Mouse (Mus musculus) central nervous system, embryonic 11.5 days (tissue): ENCODE measurements around the gene Mogat2. TPM values are rescaled to one million over a fixed set of nuclear protein-coding genes. Genes with fewer than 3 reads are reported as not detected.

Experiments used
- polyA plus RNA-seq: library from polyadenylated mRNA; depleted of rRNA; stranded (reverse); fragments of >200 nt; gene quantifications from 2 replicates; pipeline ENCODE4 v1.2.3, GENCODE M21; 2012; rRNA removed

Mogat2 gene
- 3.7 and 5.2 TPM in 2 replicates for polyA plus RNA-seq

GRCm38 (mm10) chr7:99238417-99238816 is at the start of gene Mogat2:
Gene Mogat2, minus strand, starts transcription at chr7:99238619.

GRCm38 (mm10) chr7:99267251-99267896 is 29.0 kb upstream of the Mogat2 start, which contains the start of gene Map6:
Gene Map6, plus strand, starts transcription at chr7:99267447.

GRCm38 (mm10) chr7:99182432-99183172 is 55.8 kb downstream of the Mogat2 start, which contains the start of gene Dgat2:
Gene Dgat2, minus strand, starts transcription at chr7:99182719.

Other genes with a start within 250 kb of the Mogat2 start
- 8.5 and 9.6 TPM in 2 replicates for gene Uvrag, start 97.5 kb downstream of the Mogat2 start, polyA plus RNA-seq
- 6.6 and 8.2 TPM in 2 replicates for gene Dgat2, start 55.9 kb downstream of the Mogat2 start, polyA plus RNA-seq
- gene Map6, start 28.8 kb upstream of the Mogat2 start, polyA plus RNA-seq: 35.1 and 46.6 TPM in 2 replicates
- 323 and 538 TPM in 2 replicates for gene Serpinh1, start 114.6 kb upstream of the Mogat2 start, polyA plus RNA-seq
- 14.5 and 23.2 TPM in 2 replicates for gene Gdpd5, start 142.8 kb upstream of the Mogat2 start, polyA plus RNA-seq
- gene Klhl35, start 227.4 kb upstream of the Mogat2 start, polyA plus RNA-seq: 21.1 and 32.0 TPM in 2 replicates
- gene Rps3, start 245.1 kb upstream of the Mogat2 start, polyA plus RNA-seq: 1,304 and 1,773 TPM in 2 replicates